Mouse (Mus musculus) cerebellum, adult 2 months (tissue): ENCODE data around the gene Snai3. TPM values are rescaled to one million over a fixed set of nuclear protein-coding genes. Genes with fewer than 3 reads are reported as not detected.

Experiments
- DNase-seq, 2 experiments: peaks; one replicate each; pipeline ENCODE4 v3.0.0; 2021
- H3K27ac ChIP-seq: fragments of 200-500 bp; 2 replicates; pipeline ENCODE4 v1.5.1; 2012; ENCODE audit warnings: low read length, control low read depth, inconsistent platforms; ENCODE audit not compliant: insufficient read depth
- H3K27me3 ChIP-seq: fragments of 200-500 bp; 2 replicates; pipeline ENCODE4 v1.6.1; 2012; ENCODE audit warnings: inconsistent platforms, mild to moderate bottlenecking, low read length, moderate library complexity; ENCODE audit not compliant: control insufficient read depth, insufficient read depth
- H3K4me1 ChIP-seq: fragments of 200-500 bp; 2 replicates; pipeline ENCODE4 v1.6.1; 2011; ENCODE audit warnings: low read length; ENCODE audit not compliant: control insufficient read depth, insufficient read depth
- H3K4me3 ChIP-seq: fragments of 200-500 bp; replicated peaks from 2 replicates; pipeline ENCODE3; 2011; ENCODE audit warnings: mild to moderate bottlenecking, low read depth, low read length, control low read depth; ENCODE audit not compliant: insufficient read depth
- CTCF ChIP-seq: fragments of 200-500 bp; IDR thresholded peaks from 2 replicates; pipeline ENCODE4 v1.5.1; 2011; ENCODE audit warnings: low read depth, mild to moderate bottlenecking, control low read depth, low read length, moderate library complexity, borderline replicate concordance; ENCODE audit not compliant: insufficient read depth
- POLR2A ChIP-seq: fragments of 200-500 bp; IDR thresholded peaks from 2 replicates; pipeline ENCODE4 v1.6.1; 2011; ENCODE audit warnings: low read length, control low read depth, borderline replicate concordance; ENCODE audit not compliant: insufficient read depth
- WGBS: fragments of 180-500 bp; shearing (Covaris S2); methylation state at CpG from one replicate; pipeline ENCODE4 v1.1.7; 2018; 5-methylcytosine and 5-hydroxymethylcytosine counted together
- polyA plus RNA-seq: library from polyadenylated mRNA; depleted of rRNA; stranded (reverse); fragments of >200 nt; gene quantifications from 2 replicates; pipeline ENCODE4 v1.2.3, GENCODE M21; 2012; rRNA removed

Snai3 gene
- polyA plus RNA-seq: 0.13 TPM in 1 of 2 replicates, not detected in the other

DNA sequence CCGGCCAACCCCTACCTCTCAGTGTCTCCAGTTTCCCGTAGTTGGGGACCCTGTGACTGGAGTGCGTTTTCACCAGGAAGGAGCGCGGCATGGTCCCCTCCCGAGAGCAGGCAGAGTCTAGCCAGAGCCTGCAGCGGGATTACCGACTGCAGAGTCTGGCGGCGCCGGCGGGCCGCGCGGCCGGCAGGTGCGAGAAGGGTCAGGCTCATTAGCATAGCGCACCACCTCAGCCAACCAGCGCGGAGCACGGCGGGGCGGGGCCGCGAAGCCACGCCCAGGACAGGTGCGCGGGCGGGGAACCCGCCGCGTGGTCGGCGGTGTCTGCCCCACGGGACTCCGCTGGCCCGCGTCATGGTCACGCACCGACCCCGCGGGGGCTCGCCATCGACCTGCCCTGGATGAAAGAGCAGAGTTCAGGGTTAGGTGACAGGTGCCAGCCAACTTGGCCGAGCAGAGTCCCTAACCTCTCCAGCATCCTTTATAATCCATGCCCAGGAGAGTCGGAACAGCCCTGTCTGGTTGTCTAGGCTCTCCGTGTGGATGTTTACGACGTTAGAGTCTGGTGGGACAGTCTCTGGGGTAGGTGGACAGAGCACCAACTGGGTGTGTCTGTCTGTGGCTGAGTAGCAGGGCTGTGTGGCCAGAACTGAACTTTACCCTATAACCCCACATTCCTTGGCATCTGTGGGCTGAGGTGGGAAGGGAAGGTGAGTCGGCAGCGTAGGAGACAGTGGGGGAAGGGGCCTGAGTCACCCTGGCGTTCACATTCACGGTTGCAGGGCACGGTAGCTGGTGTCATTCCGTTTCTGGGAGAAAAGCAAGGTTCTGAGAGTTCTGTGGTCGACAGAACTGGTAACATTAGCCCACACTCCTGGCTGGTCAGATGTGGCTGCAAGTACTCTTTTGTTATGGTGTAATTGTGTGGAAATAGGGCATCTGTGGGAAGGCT is at the start of gene Snai3:
Gene Snai3, minus strand, starts transcription at position 210 of the 949 bp plus-strand sequence.
- H3K4me1 ChIP-seq: peaks cover 5% of the 10 kb centered on the region; the same call in 1 of the 2 replicates
- DNase-seq: peak; percentile 72 to 78
- no peak within 1 kb of the TSS for H3K27ac ChIP-seq
- TF ChIP-seq POLR2A (no peak; the same call in 1 of the 2 replicates), CTCF (no peak)
- 5% methylated on average over 56 of the region's 56 CpGs for WGBS
- peak within 1 kb of the TSS; percentile 45 for H3K4me3 ChIP-seq
- H3K27me3 ChIP-seq: no peaks in the 10 kb centered on the region

DNA sequence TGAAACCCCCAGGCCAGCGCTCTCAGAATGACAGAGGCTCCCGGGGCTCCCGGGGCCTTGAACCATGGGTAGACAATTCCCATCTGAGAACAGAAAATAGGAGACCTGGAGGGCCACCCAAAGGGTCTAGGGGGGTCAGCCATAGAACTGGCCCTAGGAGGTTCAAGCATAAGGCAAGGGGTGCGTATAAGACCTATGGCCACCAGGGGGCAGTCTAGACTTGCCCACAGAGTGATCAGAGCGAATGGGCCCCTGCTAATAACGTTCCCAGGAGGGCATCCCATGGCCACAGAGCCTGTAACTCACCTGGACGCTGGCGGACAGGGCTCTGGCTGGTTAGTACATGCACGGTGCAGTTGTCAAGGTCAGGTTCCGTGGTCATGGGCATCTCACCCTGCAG is 40.3 kb upstream of the Snai3 start:
- TF ChIP-seq POLR2A: no peak
- peak; percentile 93 for TF ChIP-seq CTCF
- peak; percentile 73 to 81 for DNase-seq
- Histone ChIP-seq H3K4me3 (no peak overlapping the region), H3K27me3 (no peaks in the 10 kb centered on the region), H3K4me1 (no peaks in the 10 kb centered on the region), H3K27ac (no peak overlapping the region)
- 26% methylated on average over 10 of the region's 10 CpGs for WGBS

DNA sequence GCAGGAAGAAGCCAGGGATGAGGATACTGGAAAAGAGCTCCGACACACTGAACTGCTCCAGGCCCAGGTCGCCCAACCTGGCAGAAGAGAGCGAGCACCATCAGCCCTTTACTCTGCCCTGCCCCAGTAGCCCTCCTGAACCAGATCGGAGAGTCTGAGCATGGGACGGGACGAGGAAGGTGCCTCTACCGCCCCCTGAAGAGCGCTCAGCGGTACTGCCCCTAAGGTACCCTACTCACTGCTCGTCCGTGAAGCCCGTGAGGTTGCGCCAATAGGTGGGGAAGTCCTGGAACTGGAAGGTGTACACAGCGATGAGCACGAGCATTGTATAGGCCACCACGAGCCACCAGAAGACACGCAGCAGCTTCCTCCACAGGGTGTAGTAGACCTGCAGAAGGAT is 37.4 kb upstream of the Snai3 start:
- no peak for DNase-seq
- Histone ChIP-seq H3K4me1 (no peaks in the 10 kb centered on the region), H3K4me3 (no peak overlapping the region), H3K27me3 (no peaks in the 10 kb centered on the region), H3K27ac (no peak overlapping the region)
- 60% methylated on average over 17 of the region's 17 CpGs for WGBS
- peak; percentile 28; the same call in 1 of the 2 replicates for TF ChIP-seq CTCF
- TF ChIP-seq POLR2A: no peak

DNA sequence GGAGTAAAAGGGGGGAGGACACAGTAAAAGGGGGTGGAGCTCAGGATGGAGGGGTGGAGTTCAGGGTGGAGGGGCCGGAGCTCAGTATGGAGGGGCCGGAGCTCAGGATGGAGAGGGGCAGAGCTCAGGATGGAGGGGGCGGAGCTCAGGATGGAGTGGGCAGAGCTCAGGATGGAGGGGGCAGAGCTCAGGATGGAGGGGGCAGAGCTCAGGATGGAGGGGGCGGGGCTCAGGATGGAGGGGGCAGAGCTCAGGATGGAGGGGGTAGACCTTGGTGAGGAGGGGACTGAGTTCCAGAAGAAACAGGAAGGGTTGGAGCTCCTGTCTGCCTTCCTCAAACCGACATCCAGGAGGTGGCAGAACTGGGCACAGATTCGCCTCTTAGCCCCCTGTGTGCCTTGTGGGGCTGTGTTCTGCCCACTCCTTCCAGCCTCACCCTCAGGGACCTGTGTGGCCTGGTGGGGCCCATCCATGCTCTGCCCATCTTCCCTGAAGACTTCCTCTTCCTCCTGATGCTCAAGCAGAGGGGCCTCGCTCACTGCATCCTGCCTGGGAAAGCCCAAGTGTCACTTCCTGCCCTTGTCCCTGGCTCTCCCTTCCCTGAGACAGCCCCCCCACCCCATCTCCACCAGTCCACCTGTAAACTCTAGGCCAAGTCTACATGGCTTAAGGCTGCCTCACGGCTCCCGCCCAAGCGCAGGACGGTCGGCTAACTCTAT is 36.6 kb upstream of the Snai3 start:
- H3K27ac ChIP-seq: no peak overlapping the region
- DNase-seq: no peak
- H3K27me3 ChIP-seq: no peaks in the 10 kb centered on the region
- no peaks in the 10 kb centered on the region for H3K4me1 ChIP-seq
- WGBS: 86% methylated on average over 12 of the region's 12 CpGs
- TF ChIP-seq CTCF: no peak
- no peak for TF ChIP-seq POLR2A
- no peak overlapping the region for H3K4me3 ChIP-seq

DNA sequence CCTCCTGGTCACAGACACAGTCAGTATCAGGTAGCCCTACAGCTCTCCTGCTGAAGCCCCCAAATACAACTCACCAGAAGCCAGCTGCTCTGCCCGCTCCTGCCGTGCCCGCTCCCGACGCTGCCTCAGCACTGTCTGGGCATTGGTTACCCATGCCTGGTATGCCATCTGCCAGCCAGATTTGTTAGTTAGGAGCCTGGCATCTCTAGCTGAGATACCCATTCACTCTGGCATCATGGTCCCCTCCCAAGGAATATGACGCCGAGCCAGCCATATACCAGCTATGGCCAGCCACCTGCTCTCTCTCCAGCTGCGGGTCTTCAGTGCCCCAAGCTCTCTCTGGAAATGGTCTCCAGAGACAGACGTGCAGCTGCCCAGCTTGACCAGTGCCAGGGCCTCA is 27.9 kb upstream of the Snai3 start:
- 10% methylated on average over 9 of the region's 9 CpGs for WGBS
- DNase-seq: no peak
- Histone ChIP-seq H3K27me3 (no peaks in the 10 kb centered on the region), H3K4me3 (no peak overlapping the region), H3K27ac (no peak overlapping the region), H3K4me1 (no peaks in the 10 kb centered on the region)
- TF ChIP-seq CTCF (no peak), POLR2A (no peak)

DNA sequence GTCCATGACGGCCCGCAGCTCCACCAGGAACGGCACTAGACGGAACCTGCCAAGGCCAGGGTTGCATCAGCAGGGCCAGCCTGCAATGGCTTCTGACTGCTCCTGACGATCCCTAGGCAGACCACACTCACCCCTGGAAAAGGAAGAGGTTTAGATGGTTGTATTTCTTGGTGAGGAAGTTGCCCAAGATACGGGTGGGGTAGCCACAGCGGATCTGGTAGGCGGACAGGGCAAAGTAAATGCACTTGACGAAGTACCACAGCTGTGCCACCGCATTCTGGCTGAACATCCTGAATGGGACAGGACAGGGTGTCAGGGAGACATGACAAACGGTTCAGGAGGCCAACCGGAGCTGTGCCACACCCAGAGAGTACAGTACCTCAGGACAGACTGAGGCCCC is 24.3 kb upstream of the Snai3 start:
- H3K4me3 ChIP-seq: no peak overlapping the region
- no peak overlapping the region for H3K27ac ChIP-seq
- H3K4me1 ChIP-seq: no peaks in the 10 kb centered on the region
- TF ChIP-seq CTCF: no peak
- TF ChIP-seq POLR2A: no peak
- 84% methylated on average over 12 of the region's 12 CpGs for WGBS
- DNase-seq: no peak
- H3K27me3 ChIP-seq: no peaks in the 10 kb centered on the region

DNA sequence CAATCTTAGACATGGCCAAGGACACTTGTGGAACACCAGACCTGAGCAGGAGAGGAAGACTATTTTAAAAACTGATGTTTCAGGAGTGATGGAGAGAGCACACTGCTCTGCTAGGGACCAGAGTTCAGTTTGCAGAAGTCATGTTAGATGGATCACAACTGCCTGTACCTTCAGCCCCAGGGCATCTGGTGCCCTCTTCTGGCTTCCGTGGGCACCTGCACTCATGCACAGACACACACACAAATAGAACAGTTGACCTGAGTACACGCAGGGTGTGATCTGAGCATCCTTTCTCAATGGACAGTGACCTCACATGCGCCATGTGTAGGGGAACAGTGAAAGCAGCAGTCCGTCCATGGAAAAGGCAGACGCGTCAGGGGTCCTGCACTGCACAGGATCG is 23.3 kb upstream of the Snai3 start:
- Histone ChIP-seq H3K27me3 (no peaks in the 10 kb centered on the region), H3K4me1 (no peaks in the 10 kb centered on the region; the same call in 1 of the 2 replicates), H3K4me3 (no peak overlapping the region), H3K27ac (no peak overlapping the region)
- WGBS: 97% methylated on average over 7 of the region's 7 CpGs
- DNase-seq: no peak
- no peak for TF ChIP-seq CTCF
- TF ChIP-seq POLR2A: no peak

DNA sequence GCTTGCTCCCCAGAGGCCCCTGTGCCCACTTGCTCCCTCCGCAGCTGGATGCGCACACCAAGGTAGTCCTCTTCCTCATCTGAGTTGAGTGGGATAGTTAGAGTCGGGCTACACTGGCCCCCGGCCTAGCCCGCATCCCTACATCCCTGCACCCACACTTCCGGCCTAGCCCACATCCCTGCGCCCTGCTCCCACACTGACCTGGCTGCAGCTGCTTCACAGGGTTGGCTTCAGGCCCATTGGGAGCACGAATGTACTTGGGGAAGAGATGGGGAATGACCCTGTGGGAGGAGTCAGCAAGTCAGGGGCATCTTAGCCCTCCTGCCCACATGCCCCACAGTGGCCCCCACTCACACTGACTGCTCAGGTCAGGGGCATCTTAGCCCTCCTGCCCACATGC is 21.9 kb upstream of the Snai3 start:
- Histone ChIP-seq H3K27me3 (no peaks in the 10 kb centered on the region), H3K4me1 (peaks cover 1% of the 10 kb centered on the region), H3K27ac (no peak overlapping the region), H3K4me3 (no peak overlapping the region)
- DNase-seq: no peak
- WGBS: 84% methylated on average over 8 of the region's 8 CpGs
- TF ChIP-seq POLR2A: no peak
- no peak for TF ChIP-seq CTCF
